Comparison of ENCODE assay signal across 10 mouse cellular contexts in genomic region chr1:170645896-170646605, GRCm38 (mm10). TPM values are rescaled to one million over a fixed set of nuclear protein-coding genes. Genes with fewer than 3 reads are reported as not detected.
A peak's percentile ranks its signal among the peaks of the same experiment; 100 is the strongest.
DNase-seq lines count a peak whose midpoint lies in the region; ATAC-seq and TF ChIP-seq lines count a peak whose summit lies in the region.
"Had no signal": no experiment of that assay in that cellular context is flagged by ENCODE, and none has a peak within 500 bp of the region (broad histone marks: within the 10 kb centered on the region; RNA-seq: fewer than 3 reads in every experiment).

No protein-coding gene starts in this region.

- H3K27me3 ChIP-seq in kidney, embryonic 15.5 days, result peaks cover 20% of the 10 kb centered on the region
- H3K27me3 ChIP-seq in kidney, adult 2 months (replicated peaks; ENCODE audit: control insufficient read depth, insufficient read depth, low read length), result no peaks in the 10 kb centered on the region
- H3K27me3 ChIP-seq in hindbrain, embryonic 15.5 days, result no peaks in the 10 kb centered on the region
- no peaks in the 10 kb centered on the region for H3K27me3 ChIP-seq in midbrain, embryonic 16.5 days (ENCODE audit: control insufficient read depth, insufficient read depth, low read depth, low read length)

- no peak overlapping the region for H3K9ac ChIP-seq in kidney, embryonic 15.5 days
- H3K9ac ChIP-seq in hindbrain, embryonic 15.5 days, result no peak overlapping the region
- H3K9ac ChIP-seq in midbrain, embryonic 16.5 days (ENCODE audit: low read depth, low read length), result no peak overlapping the region

- no peak for TF ChIP-seq CTCF in kidney, adult 2 months (conservative IDR thresholded peaks at IDR 0.05; ENCODE audit: insufficient read depth, insufficient read length, low read depth, low read length)
- no peak for TF ChIP-seq CTCF in embryonic fibroblast, embryonic 13.5 days (IDR thresholded peaks at IDR 0.05; ENCODE audit: borderline replicate concordance, insufficient read depth, low read length)

- DNase-seq in kidney, adult 2 months, result no peak
- DNase-seq in thymus, postnatal 10 days (ENCODE audit: low spot score in 2 of 2), result no peak
- no peak for DNase-seq in urinary bladder, postnatal 25 days (ENCODE audit: low spot score)
- no peak for DNase-seq in frontal cortex, adult 2 months (ENCODE audit: extremely low spot score in 1 of 2, low spot score in 1 of 2)
- DNase-seq: adrenal gland, postnatal 25 days; thymus, postnatal 25 days had no signal

- H3K4me3 ChIP-seq in kidney, embryonic 15.5 days (replicated peaks), result peak overlapping the region; percentile 6; the same call in 1 of the 2 replicates
- H3K4me3 ChIP-seq in kidney, adult 2 months (ENCODE audit: insufficient read depth, low read depth, low read length), result no peak overlapping the region
- H3K4me3 ChIP-seq in embryonic fibroblast, embryonic 13.5 days (ENCODE audit: insufficient read depth, low read length), result peak overlapping the region; percentile 52
- H3K4me3 ChIP-seq in hindbrain, embryonic 15.5 days, result no peak overlapping the region
- H3K4me3 ChIP-seq in midbrain, embryonic 16.5 days (ENCODE audit: low read depth, low read length), result no peak overlapping the region

- ATAC-seq in kidney, embryonic 15.5 days (replicated peaks; ENCODE audit: low FRiP score), result no peak
- no peak for ATAC-seq in hindbrain, embryonic 15.5 days (ENCODE audit: low FRiP score, low read depth)
- no peak for ATAC-seq in midbrain, embryonic 16.5 days

- 46% methylated on average over 15 of the region's 15 CpGs for WGBS in kidney, embryonic 15.5 days
- 53% methylated on average over 15 of the region's 15 CpGs for WGBS in kidney, adult 2 months
- 55% methylated on average over 15 of the region's 15 CpGs for WGBS in hindbrain, embryonic 15.5 days
- WGBS in midbrain, embryonic 16.5 days, result 68% methylated on average over 15 of the region's 15 CpGs

- H3K36me3 ChIP-seq in kidney, embryonic 15.5 days, result no peaks in the 10 kb centered on the region
- no peaks in the 10 kb centered on the region for H3K36me3 ChIP-seq in kidney, adult 2 months (ENCODE audit: control insufficient read depth, insufficient read depth, low read length)
- H3K36me3 ChIP-seq in hindbrain, embryonic 15.5 days, result no peaks in the 10 kb centered on the region
- H3K36me3 ChIP-seq in midbrain, embryonic 16.5 days (ENCODE audit: control insufficient read depth, insufficient read depth, low read length), result no peaks in the 10 kb centered on the region

- no peak overlapping the region for H3K27ac ChIP-seq in kidney, embryonic 15.5 days
- H3K27ac ChIP-seq in kidney, adult 2 months (ENCODE audit: insufficient read depth, low read depth, low read length), result no peak overlapping the region
- peak overlapping the region; percentile 3 for H3K27ac ChIP-seq in embryonic fibroblast, embryonic 13.5 days (ENCODE audit: insufficient read depth, low read length)
- H3K27ac ChIP-seq in hindbrain, embryonic 15.5 days (replicated peaks), result no peak overlapping the region
- H3K27ac ChIP-seq in midbrain, embryonic 16.5 days (ENCODE audit: low read length), result no peak overlapping the region

- H3K9me3 ChIP-seq in kidney, embryonic 15.5 days (replicated peaks), result no peaks in the 10 kb centered on the region
- H3K9me3 ChIP-seq in hindbrain, embryonic 15.5 days, result no peaks in the 10 kb centered on the region
- H3K9me3 ChIP-seq in midbrain, embryonic 16.5 days (replicated peaks; ENCODE audit: control insufficient read depth, low read length, poor library complexity, severe bottlenecking), result no peaks in the 10 kb centered on the region

- TF ChIP-seq POLR2A in kidney, adult 2 months (IDR thresholded peaks at IDR 0.05; ENCODE audit: low read depth, low read length), result no peak
- TF ChIP-seq POLR2A in embryonic fibroblast, embryonic 13.5 days (IDR thresholded peaks at IDR 0.05; ENCODE audit: low read depth, low read length), result no peak

- H3K4me2 ChIP-seq in kidney, embryonic 15.5 days, result peak overlapping the region; percentile 23; the same call in 1 of the 2 replicates
- H3K4me2 ChIP-seq in hindbrain, embryonic 15.5 days, result peak overlapping the region; percentile 91
- H3K4me2 ChIP-seq in midbrain, embryonic 16.5 days (ENCODE audit: low read length), result peak overlapping the region; percentile 90; the same call in 1 of the 2 replicates

- H3K4me1 ChIP-seq in kidney, embryonic 15.5 days, result peaks cover 18% of the 10 kb centered on the region
- no peaks in the 10 kb centered on the region for H3K4me1 ChIP-seq in kidney, adult 2 months (ENCODE audit: control insufficient read depth, insufficient read depth, low read length)
- peaks cover 6% of the 10 kb centered on the region; the same call in 1 of the 2 replicates for H3K4me1 ChIP-seq in embryonic fibroblast, embryonic 13.5 days (ENCODE audit: control insufficient read depth, insufficient read depth, low read length)
- H3K4me1 ChIP-seq in hindbrain, embryonic 15.5 days (replicated peaks), result peaks cover 20% of the 10 kb centered on the region
- H3K4me1 ChIP-seq in midbrain, embryonic 16.5 days (ENCODE audit: control insufficient read depth, insufficient read depth, low read length), result peaks cover 14% of the 10 kb centered on the region

RNA-seq across cellular contexts. Expression of gene Olfml2b, which starts 1.7 kb away (rescaled TPM):
- 10.9 and 12.0 TPM in 2 replicates for polyA plus RNA-seq in kidney, embryonic 15.5 days (2015; fragmentation: Nextera tagmentation; extraction: Ambion mirVana)
- 4.2 and 5.4 TPM in 2 replicates for polyA plus RNA-seq in kidney, adult 2 months (2012; rRNA removed)
- 59.1 and 62.1 TPM in 2 replicates for polyA plus RNA-seq in embryonic fibroblast, embryonic 13.5 days (2011; ENCODE audit: insufficient read length, low read depth, missing spikeins)
- 4.9 and 5.0 TPM in 2 replicates for polyA plus RNA-seq in hindbrain, embryonic 15.5 days (2015; fragmentation: Nextera tagmentation; extraction: Ambion mirVana)
- 4.2 and 5.1 TPM in 2 replicates for polyA plus RNA-seq in midbrain, embryonic 16.5 days (2015; fragmentation: Nextera tagmentation; extraction: Ambion mirVana)
- 2.4 and 3.2 TPM in 2 replicates for polyA plus RNA-seq in frontal cortex, adult 2 months (2012; rRNA removed)

RNA-seq across cellular contexts. Expression of gene Nos1ap, which starts 56.4 kb away (rescaled TPM):
- 17.7 and 18.2 TPM in 2 replicates for polyA plus RNA-seq in kidney, embryonic 15.5 days (2015; fragmentation: Nextera tagmentation; extraction: Ambion mirVana)
- polyA plus RNA-seq in kidney, adult 2 months (2012; rRNA removed), result 20.0 and 21.8 TPM in 2 replicates
- 1.6 and 3.5 TPM in 2 replicates for polyA plus RNA-seq in embryonic fibroblast, embryonic 13.5 days (2011; ENCODE audit: insufficient read length, low read depth, missing spikeins)
- 17.3 and 21.3 TPM in 2 replicates for polyA plus RNA-seq in hindbrain, embryonic 15.5 days (2015; fragmentation: Nextera tagmentation; extraction: Ambion mirVana)
- 24.0 and 24.6 TPM in 2 replicates for polyA plus RNA-seq in midbrain, embryonic 16.5 days (2015; fragmentation: Nextera tagmentation; extraction: Ambion mirVana)
- 93.5 and 99.6 TPM in 2 replicates for polyA plus RNA-seq in frontal cortex, adult 2 months (2012; rRNA removed)

Comparison
In these comparisons a context has a peak if more than half of its experiments do, and no peak if none do; other contexts are left out.
1. H3K4me3 ChIP-seq: peak in kidney, embryonic 15.5 days (single experiment) and embryonic fibroblast, embryonic 13.5 days (single experiment); none in kidney, adult 2 months (single experiment), hindbrain, embryonic 15.5 days (single experiment) and midbrain, embryonic 16.5 days (single experiment).
2. H3K4me2 ChIP-seq: peak in every context shown above with its lines; median percentile 91 in hindbrain, embryonic 15.5 days; 90 in midbrain, embryonic 16.5 days; 23 in kidney, embryonic 15.5 days.